Mouse (Mus musculus) midbrain, embryonic 10.5 days (tissue): ENCODE measurements around the gene Mex3d. TPM values are rescaled to one million over a fixed set of nuclear protein-coding genes. Genes with fewer than 3 reads are reported as not detected.

Source experiments
- DNase-seq: peaks from one replicate; pipeline ENCODE4 v3.0.0-alpha.2; 2017; ENCODE audit warnings: low spot score
- H3K27ac ChIP-seq: fragments of 300-500 bp; sonication (generic); replicated peaks from 2 replicates; pipeline ENCODE4 v1.5.1; 2016; ENCODE audit warnings: mild to moderate bottlenecking
- H3K27me3 ChIP-seq: fragments of 300-500 bp; sonication (generic); 2 replicates; pipeline ENCODE4 v1.6.1; 2016; ENCODE audit warnings: low read depth, mild to moderate bottlenecking; ENCODE audit not compliant: poor library complexity, severe bottlenecking
- H3K36me3 ChIP-seq: fragments of 300-500 bp; sonication (generic); 2 replicates; pipeline ENCODE4 v1.6.1; 2016; ENCODE audit warnings: mild to moderate bottlenecking, moderate library complexity
- H3K4me1 ChIP-seq: fragments of 300-500 bp; sonication (generic); 2 replicates; pipeline ENCODE4 v1.6.1; 2016
- H3K4me3 ChIP-seq: fragments of 300-500 bp; sonication (generic); 2 replicates; pipeline ENCODE4 v1.5.1; 2016; ENCODE audit warnings: mild to moderate bottlenecking, moderate library complexity
- H3K9me3 ChIP-seq: fragments of 300-500 bp; sonication (generic); replicated peaks from 2 replicates; pipeline ENCODE4 v1.6.1; 2016; ENCODE audit warnings: mild to moderate bottlenecking
- whole genome bisulfite sequencing: fragments of 180-500 bp; shearing (Covaris S2); methylation state at CpG from one replicate; pipeline ENCODE4 v1.1.7; 2016; 5-methylcytosine and 5-hydroxymethylcytosine counted together
- polyA plus RNA-seq: library from polyadenylated mRNA; unstranded; fragments of >200 nt; fragmentation: Nextera tagmentation; extraction: Ambion mirVana; gene quantifications from 2 replicates; pipeline ENCODE4 v1.2.1, GENCODE M21; 2016

Gene Mex3d
- 6.3 and 6.4 TPM in 2 replicates for polyA plus RNA-seq

DNA sequence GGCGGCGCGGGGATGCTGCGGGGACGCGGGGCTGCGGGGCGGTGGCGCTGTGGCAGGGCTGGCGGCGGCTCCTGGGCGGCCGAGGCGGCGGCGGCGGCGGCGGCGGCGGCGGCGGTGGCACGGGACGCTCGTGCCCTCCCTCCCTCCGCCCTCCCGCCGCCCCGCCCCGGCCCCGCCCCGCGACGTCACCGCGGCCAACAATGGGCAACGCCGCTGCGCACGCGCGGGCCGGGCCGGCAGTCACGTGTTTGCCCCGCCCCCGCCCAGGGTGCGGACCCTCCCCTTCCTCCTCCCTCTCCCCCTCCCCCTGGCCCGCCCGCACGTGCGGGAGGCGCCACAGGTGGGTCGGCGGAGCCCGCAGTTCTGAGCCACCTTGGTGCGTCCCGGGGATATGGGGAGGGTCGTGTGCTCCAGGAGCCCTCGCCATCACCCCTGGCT lies at the start of gene Mex3d:
Mex3d (minus strand) TSS at position 138 of the 438 bp plus-strand sequence.
- H3K4me1 ChIP-seq: peaks cover 49% of the 10 kb centered on the region
- 13% methylated on average over 60 of the region's 61 CpGs for WGBS

DNA sequence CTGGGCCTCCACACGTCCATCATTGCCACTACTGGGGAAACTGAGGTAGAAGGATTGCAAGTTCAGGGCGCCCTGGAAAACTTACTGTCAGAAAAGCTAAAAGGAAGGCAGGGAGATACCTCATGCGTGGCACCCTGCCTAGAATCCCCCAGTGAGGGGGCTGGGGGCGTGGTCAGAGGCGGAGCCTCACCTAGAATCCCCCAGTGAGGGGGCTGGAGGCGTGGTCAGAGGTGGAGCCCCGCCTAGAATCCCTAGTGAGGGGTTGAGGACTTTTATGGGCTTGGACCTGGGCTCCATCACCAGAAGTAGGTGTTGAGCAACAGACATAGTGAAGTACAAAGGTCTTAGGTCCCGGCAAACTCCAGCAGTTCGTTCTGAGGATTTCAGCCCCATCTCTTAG lies 48.8 kb upstream of the Mex3d start:
- no peak for DNase-seq
- Histone ChIP-seq H3K27me3 (peaks cover 21% of the 10 kb centered on the region), H3K9me3 (no peaks in the 10 kb centered on the region), H3K27ac (no peak overlapping the region), H3K36me3 (peaks cover 4% of the 10 kb centered on the region), H3K4me3 (peak overlapping the region; percentile 16; the same call in 1 of the 2 replicates), H3K4me1 (peaks cover 29% of the 10 kb centered on the region)
- 12% methylated on average over 9 of the region's 9 CpGs for WGBS

More for the DNA sequence above, at the start of gene Mex3d:
- DNase-seq: peak; percentile 89
- Histone ChIP-seq H3K27ac (peak within 1 kb of the TSS; percentile 99), H3K4me3 (peak within 1 kb of the TSS; percentile 99), H3K27me3 (no peaks in the 10 kb centered on the region), H3K9me3 (no peaks in the 10 kb centered on the region), H3K36me3 (peaks cover 59% of the 10 kb centered on the region)

DNA sequence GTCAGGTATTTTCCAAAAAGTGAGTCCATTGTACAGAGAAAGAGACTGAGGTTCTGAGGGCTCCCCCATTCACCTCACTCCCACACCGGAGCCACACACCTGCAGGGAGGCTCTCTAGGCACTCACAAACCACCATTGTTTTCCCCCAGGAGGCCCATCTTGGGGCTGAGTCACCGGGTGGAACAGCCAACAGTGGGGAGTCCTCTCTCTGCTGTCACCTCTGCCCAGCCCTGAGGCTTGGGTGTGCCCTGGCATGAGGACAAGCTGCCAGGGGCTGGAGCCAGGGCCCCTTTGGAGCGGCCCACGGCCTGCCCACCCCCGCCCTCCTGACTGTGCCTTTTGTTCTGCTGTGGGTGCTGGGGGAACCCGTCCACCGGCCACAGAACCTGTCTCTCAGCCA lies 48.3 kb upstream of the Mex3d start:
- WGBS: 38% methylated on average over 7 of the region's 7 CpGs
- Histone ChIP-seq H3K4me1 (peaks cover 34% of the 10 kb centered on the region), H3K36me3 (peaks cover 9% of the 10 kb centered on the region), H3K9me3 (no peaks in the 10 kb centered on the region), H3K27ac (no peak overlapping the region; the same call in 1 of the 2 replicates), H3K27me3 (peaks cover 21% of the 10 kb centered on the region), H3K4me3 (peak overlapping the region; percentile 16; the same call in 1 of the 2 replicates)
- DNase-seq: no peak

DNA sequence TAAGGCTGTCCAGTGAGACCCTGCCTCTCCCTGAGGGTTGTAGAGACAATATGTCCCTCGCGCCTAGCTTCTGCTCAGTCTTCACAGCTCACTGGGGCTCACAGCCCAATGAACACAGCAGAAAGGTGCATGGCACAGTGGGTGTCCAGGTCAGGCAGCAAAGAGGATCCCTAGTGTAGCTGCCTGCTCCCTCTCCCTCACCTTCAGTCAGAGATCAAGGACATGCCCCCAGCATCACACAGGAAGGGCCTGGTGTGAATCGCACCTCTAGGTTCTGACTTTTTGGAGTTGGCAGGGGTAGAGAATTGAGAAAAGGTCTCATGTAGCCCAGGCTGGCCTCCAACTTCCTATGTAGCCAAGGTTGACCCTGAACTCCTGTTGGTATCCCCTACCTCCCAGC lies 47.4 kb upstream of the Mex3d start:
- H3K4me3 ChIP-seq: peak overlapping the region; percentile 96
- DNase-seq: no peak

DNA sequence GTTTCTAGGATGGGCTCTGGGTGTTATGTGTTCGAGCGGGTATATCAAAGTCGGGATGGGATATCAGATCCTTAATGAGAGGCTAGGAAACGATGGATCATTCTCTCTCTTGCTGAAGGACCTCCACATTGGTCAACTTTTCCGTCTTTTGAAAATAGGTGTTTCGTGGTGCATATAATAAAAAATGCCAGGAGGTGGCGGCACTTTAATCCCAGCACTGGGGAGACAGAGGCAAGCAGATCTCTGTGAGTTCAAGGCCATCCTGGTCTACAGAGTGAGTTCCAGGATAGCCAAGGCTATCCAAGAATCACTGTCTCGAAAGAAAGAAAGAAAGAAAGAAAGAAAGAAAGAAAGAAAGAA lies 46.8 kb upstream of the Mex3d start:
- peak overlapping the region; percentile 96 for H3K4me3 ChIP-seq
- peaks cover 41% of the 10 kb centered on the region for H3K4me1 ChIP-seq

More for the DNA sequence above, 47.4 kb upstream of the Mex3d start:
- no peaks in the 10 kb centered on the region for H3K9me3 ChIP-seq
- H3K27ac ChIP-seq: peak overlapping the region; percentile 100
- WGBS: 80% methylated on average over 3 of the region's 3 CpGs
- peaks cover 18% of the 10 kb centered on the region for H3K36me3 ChIP-seq
- H3K27me3 ChIP-seq: peaks cover 18% of the 10 kb centered on the region
- peaks cover 41% of the 10 kb centered on the region for H3K4me1 ChIP-seq

DNA sequence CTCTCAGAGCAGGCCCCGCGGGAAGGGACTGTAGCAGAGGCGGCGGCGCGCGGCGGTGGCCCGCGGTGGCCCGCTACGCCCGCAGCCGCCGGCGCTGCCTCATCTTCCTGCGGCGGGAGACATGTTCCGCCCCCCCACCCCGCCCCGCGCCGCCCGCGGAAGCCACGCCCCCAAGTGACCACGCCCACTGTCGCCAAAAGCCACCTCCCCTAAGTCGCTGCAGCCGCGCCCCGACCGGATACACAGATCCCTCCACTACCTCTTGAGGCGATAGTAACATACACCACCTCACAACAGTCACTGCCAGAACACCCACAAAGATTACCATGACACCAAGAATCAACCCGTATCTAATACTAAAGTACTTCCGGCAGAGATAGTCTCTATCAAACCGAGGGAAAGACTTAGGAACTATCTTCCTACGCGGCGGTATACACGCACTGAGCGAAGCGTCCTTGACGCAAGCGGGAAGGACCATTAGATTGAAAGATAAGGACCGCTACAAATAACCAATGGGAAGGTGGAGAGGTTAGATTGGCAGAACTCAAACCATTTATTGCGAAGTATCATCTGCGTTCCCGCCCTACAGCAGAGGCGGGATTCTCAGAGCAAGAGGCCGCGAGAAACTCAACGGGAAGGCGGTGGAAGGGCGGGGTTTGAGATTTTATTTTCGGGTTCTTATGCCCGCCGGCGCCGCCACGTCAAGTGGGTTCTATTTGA lies 46.2 kb upstream of the Mex3d start, which contains the start of gene Tcf3:
Tcf3 (minus strand) TSS at position 135 of the 720 bp plus-strand sequence.
- peak; percentile 95 for DNase-seq
- Histone ChIP-seq H3K4me3 (peak within 1 kb of the TSS; percentile 96), H3K27me3 (peaks cover 18% of the 10 kb centered on the region), H3K9me3 (no peaks in the 10 kb centered on the region), H3K36me3 (peaks cover 30% of the 10 kb centered on the region), H3K27ac (peak within 1 kb of the TSS; percentile 100), H3K4me1 (peaks cover 41% of the 10 kb centered on the region)
- under 1% methylated on average over 60 of the region's 61 CpGs for WGBS

More for the DNA sequence above, 46.8 kb upstream of the Mex3d start:
- peaks cover 24% of the 10 kb centered on the region for H3K36me3 ChIP-seq
- peak overlapping the region; percentile 100 for H3K27ac ChIP-seq
- H3K9me3 ChIP-seq: no peaks in the 10 kb centered on the region
- peaks cover 18% of the 10 kb centered on the region for H3K27me3 ChIP-seq
- 12% methylated on average over 8 of the region's 8 CpGs for WGBS
- DNase-seq: no peak

DNA sequence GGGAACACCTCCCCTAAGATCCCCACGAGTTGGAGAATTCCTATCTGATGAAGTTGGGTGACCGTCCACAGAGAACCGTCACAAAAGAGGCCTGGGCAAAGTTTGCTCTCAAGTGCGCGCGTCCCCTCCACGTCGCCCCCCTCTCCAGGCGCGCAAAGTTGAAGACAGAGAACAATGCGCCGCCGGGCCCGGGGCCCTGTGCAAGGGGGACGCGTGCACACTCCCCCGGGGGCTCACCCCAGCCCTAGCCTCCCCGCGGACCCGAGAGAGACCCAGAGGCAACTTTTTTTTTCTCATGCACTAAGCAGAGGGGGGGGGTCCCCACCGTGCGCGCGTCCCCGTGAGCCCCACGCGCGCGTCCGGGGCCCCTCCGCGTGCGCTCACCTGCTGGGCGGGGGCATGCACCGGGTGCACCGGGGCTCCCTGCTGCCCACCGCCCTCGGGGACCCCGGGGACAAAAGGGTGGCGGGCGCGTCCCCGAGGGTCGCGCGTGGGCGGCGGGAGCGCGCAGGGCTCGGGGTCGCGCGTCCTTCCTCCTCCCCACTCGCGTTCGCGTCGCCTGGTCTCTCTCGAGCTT lies 45.6 kb upstream of the Mex3d start:
- H3K36me3 ChIP-seq: peaks cover 36% of the 10 kb centered on the region
- peak overlapping the region; percentile 96 for H3K4me3 ChIP-seq
- H3K27ac ChIP-seq: peak overlapping the region; percentile 100
- peaks cover 41% of the 10 kb centered on the region for H3K4me1 ChIP-seq
- peaks cover 18% of the 10 kb centered on the region for H3K27me3 ChIP-seq
- H3K9me3 ChIP-seq: no peaks in the 10 kb centered on the region
- peak; percentile 68 for DNase-seq
- under 1% methylated on average over 60 of the region's 60 CpGs for WGBS

DNA sequence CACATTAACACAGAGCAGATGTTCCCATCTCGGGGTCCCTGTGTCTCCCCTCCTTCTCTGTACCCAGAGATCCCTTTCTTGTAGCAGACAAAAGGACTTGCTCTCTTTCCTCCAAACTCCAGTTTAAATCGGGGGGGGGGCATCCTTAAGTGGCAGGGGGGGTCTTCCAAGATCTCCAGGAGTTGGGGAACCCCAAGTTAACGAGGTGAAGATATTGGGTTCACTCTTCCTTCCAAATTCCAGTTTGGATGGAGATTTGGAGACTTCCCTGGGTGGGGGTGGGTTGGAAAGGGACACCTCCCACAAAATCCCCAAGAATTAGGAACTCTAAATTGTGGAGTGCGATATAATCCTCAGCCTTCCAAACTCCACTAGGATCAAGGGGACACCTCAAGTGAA lies 44.9 kb upstream of the Mex3d start:
- Histone ChIP-seq H3K27me3 (peaks cover 11% of the 10 kb centered on the region), H3K4me3 (peak overlapping the region; percentile 96), H3K27ac (peak overlapping the region; percentile 100), H3K9me3 (no peaks in the 10 kb centered on the region), H3K36me3 (peaks cover 43% of the 10 kb centered on the region), H3K4me1 (peaks cover 41% of the 10 kb centered on the region)
- no peak for DNase-seq
- WGBS: 6% methylated on average over 4 of the region's 4 CpGs

DNA sequence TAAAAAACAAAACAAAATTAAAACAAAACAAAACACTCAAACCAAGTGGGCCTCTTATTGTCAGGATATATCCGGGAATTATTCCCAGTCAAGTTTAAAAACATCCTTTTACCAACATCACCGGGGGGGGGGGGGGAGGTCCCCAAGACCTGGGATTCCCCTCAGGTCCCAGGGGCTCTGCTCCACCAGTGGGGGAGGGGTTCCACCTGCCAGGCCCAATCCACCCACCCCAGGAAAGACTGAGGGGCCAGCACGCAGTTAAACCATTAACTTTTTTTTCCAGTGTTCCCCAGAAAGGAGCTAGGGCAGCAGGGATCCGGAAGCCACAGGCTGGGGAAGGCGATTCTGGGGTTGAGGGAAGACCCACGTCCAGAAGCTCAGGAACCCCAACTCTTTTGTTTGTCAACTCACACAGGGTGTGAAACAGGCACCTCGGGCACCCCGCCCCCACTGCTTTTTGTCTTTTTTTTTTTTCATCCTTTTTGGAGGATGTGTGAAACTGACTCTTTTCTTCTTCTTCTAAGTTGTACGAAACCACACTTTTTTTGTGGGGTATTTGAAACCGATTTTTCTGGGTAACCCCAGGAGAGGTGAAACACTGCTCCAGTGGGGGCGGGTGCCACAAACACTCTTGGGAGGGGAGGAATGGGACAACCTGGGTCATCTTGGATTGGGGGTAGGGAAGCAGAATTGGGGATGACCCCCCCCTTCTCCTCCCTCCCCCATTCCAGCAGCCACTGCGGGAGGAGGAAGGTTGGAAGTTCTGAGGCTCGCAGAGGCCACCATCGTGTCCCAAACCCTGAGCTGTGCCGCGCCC lies 44.3 kb upstream of the Mex3d start:
- 27% methylated on average over 16 of the region's 16 CpGs for WGBS
- DNase-seq: no peak

DNA sequence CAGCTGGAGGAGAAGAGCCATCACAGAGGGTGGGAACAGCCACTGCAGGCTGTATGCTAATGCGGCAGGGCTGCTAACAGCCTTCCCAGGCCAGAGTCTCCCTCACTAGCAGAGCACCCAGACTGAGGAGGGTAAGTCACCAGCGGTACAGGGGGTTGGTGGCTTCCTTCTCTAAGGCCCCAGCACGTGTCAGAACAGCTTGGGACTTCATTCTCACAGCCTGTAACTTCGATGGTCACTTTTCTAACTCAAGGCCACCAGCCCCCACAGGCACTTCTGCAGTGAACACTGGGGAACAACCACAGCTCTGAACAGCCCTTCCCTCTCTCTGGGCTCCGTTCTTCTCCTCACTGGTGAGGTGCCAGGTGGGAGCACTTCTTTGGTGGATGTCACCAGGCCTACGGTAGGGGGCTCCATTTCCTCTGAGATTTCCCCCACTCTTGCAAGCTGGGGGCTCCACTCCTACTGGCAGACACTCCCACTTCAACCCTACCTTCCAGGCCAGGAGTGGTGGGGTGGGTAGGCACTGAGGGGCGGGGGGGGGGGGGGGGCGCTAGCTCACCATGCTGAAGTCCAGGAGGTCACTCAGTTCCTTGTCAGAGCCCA lies 43.0 kb upstream of the Mex3d start:
- peaks cover 62% of the 10 kb centered on the region for H3K36me3 ChIP-seq
- DNase-seq: no peak
- peak overlapping the region; percentile 96 for H3K4me3 ChIP-seq
- no peaks in the 10 kb centered on the region for H3K27me3 ChIP-seq
- H3K9me3 ChIP-seq: peaks cover 7% of the 10 kb centered on the region; the same call in 1 of the 2 replicates
- H3K27ac ChIP-seq: peak overlapping the region; percentile 59; the same call in 1 of the 2 replicates
- WGBS: 77% methylated on average over 7 of the region's 8 CpGs
- peaks cover 33% of the 10 kb centered on the region for H3K4me1 ChIP-seq

More for the DNA sequence above, 44.3 kb upstream of the Mex3d start:
- peaks cover 41% of the 10 kb centered on the region for H3K4me1 ChIP-seq
- peak overlapping the region; percentile 96 for H3K4me3 ChIP-seq
- peaks cover 49% of the 10 kb centered on the region for H3K36me3 ChIP-seq
- H3K27ac ChIP-seq: peak overlapping the region; percentile 100
- no peaks in the 10 kb centered on the region for H3K9me3 ChIP-seq
- peaks cover 10% of the 10 kb centered on the region; the same call in 1 of the 2 replicates for H3K27me3 ChIP-seq

DNA sequence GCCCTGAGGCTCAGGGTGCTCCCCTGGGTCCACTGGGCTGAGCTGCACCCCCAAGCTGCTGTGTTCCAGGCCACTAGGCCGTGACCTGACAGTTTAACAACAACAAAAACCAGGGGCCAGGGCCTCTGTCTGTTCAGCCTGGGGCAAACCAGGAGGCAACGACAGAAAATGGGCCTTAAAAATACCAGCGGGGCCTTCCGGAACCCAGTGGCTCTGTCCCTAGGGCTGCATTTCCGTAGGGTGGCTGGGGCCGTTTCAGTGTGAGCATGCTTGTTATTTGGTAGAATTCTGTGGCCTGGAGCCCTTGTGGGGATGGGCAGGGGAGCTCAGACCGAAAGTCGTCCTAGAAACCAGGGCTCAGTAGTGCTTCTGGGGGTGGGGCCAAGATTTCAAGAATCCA lies 42.3 kb upstream of the Mex3d start:
- H3K4me1 ChIP-seq: peaks cover 31% of the 10 kb centered on the region
- no peak for DNase-seq
- WGBS: 87% methylated on average over 8 of the region's 8 CpGs
- H3K9me3 ChIP-seq: peaks cover 7% of the 10 kb centered on the region; the same call in 1 of the 2 replicates
- H3K4me3 ChIP-seq: peak overlapping the region; percentile 96; the same call in 1 of the 2 replicates
- H3K36me3 ChIP-seq: peaks cover 68% of the 10 kb centered on the region
- no peak overlapping the region for H3K27ac ChIP-seq
- no peaks in the 10 kb centered on the region for H3K27me3 ChIP-seq

DNA sequence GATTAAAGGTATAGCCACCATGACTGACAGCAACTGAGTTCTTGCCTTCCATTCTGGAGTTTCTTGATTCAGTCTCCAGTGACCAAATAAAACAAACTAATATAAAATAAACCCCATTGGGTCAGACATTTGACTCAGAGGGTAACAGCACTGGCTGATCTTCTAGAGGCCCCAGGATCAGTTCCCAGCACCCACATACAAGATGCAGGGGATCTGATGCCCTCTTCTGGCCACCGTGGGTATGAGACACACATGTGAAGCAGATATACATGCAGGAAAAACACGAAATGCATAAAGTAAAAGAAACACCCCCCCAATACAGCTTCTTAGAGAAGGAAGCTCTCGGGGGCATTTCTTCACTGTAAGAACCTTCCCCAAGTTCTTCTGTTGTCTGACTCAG lies 37.6 kb upstream of the Mex3d start:
- Histone ChIP-seq H3K9me3 (peaks cover 7% of the 10 kb centered on the region; the same call in 1 of the 2 replicates), H3K36me3 (peaks cover 100% of the 10 kb centered on the region), H3K27ac (no peak overlapping the region), H3K4me1 (peaks cover 16% of the 10 kb centered on the region), H3K4me3 (no peak overlapping the region), H3K27me3 (no peaks in the 10 kb centered on the region)
- WGBS: 95% methylated on average over 3 of the region's 3 CpGs
- no peak for DNase-seq
